Mouse (Mus musculus) heart, postnatal 36 days (tissue): Measurements from ENCODE around the gene Gsn. TPM values are rescaled to one million over a fixed set of nuclear protein-coding genes. Genes with fewer than 3 reads are reported as not detected.

Source experiments
- DNase-seq, 2 experiments: peaks; one replicate each; pipeline ENCODE4 v3.0.0; 2021 to 2022
- intact Hi-C: fragments of 180-260 bp; cut with DNase I; formaldehyde crosslinking; loops from one replicate; pipeline ENCODE4 v1.15.1; 2025
- total RNA-seq, 2 experiments: library from RNA; stranded (reverse); gene quantifications; 2 replicates each; pipeline ENCODE4 v1.2.3; 2021

The Gsn gene
- total RNA-seq, 2 experiments from 2014 or later, result 969 to 984 TPM

DNA sequence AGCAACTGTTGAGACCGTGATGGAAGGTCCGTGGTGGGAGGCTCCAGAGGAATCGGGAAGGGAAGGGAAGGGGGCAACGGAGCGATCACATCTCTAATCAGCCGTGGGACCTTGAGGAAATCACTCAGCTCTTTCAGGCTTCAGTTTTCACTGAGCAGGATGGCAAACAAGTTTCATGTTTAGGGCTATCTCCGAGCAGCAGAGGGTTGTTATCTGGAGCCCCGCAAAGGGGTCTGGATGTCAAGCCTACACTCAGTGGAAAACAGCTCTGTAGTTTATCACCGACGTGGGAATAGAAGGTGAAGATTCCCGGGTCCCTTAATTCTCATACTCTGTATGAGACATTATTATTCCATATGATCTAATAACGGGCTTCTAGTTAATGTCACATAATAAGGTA is 62.2 kb downstream of the Gsn start:
- no peak for DNase-seq
- intact Hi-C loops, result no loop called here

DNA sequence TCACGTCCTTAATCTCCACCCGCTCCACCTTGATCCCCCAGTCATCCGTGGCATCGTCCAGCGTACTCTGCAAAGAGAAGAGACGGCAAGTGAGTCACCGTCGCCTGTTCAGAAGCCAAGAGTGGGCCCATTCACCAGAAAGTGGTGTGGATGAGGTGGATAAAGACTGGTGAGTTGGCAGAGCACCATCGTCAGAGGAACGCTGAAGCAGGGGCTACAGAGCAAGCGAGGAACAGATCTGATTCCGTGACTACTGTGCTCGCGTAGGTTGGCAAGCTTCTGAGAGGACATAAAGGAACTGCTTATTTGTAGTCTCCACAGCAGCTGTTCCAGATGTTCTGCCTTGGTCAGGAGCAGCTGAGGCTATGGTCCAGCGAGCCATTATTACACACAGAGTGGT is 64.2 kb downstream of the Gsn start:
- intact Hi-C loops, result no loop called here
- DNase-seq, result no peak

- peak; percentile 58 to 64 for DNase-seq
- intact Hi-C loops, result loop anchor here (2.0 kb wide), 1 partner anchor 14 kb away; the partner anchor contains the start of gene Stom
Measured at GRCm38 (mm10) chr2:35322404-35323164, 66.4 kb downstream of the Gsn start.

DNA sequence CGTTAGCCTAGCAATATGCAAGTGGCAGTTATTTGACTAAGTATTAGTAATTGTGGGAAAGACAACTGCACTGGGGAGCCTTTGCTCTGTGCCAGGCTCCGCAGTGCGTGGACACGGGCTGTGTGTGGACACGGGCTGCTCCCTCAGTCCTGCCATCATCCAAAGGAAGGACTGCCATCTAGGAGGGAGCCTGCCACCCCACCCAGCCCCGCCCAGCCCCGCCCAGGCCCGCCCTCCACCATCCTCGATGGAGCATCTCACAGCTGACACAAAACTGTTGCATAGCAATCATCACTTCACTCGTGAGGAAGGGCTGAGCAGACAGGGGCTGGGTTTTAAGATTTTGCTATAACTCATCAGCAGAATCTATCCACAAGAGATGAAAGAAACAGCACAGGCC is 69.8 kb downstream of the Gsn start:
- no peak for DNase-seq
- intact Hi-C loops, result no loop called here

- no peak for DNase-seq
- intact Hi-C loops, result no loop called here
Measured at GRCm38 (mm10) chr2:35326931-35327330, 70.8 kb downstream of the Gsn start.

DNA sequence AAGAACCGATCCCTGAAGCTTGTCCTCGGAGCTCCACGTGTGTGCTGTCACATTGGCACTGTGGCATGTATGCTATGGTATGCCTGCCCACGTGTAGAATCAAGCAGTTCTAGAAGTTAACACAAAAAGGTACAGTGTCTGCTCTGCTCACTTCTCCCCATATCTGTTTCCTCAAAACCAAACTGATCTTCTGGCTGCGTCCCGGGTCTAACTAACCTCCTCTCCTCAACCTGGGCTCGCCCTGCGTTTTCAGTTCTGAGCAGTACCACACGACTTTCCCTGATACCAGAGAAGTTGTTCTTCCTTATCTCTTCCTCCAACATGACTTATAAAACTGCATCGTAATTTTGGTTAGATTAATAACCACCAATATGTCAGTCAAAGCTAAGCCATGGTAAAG is 71.4 kb downstream of the Gsn start:
- DNase-seq, result no peak

DNA sequence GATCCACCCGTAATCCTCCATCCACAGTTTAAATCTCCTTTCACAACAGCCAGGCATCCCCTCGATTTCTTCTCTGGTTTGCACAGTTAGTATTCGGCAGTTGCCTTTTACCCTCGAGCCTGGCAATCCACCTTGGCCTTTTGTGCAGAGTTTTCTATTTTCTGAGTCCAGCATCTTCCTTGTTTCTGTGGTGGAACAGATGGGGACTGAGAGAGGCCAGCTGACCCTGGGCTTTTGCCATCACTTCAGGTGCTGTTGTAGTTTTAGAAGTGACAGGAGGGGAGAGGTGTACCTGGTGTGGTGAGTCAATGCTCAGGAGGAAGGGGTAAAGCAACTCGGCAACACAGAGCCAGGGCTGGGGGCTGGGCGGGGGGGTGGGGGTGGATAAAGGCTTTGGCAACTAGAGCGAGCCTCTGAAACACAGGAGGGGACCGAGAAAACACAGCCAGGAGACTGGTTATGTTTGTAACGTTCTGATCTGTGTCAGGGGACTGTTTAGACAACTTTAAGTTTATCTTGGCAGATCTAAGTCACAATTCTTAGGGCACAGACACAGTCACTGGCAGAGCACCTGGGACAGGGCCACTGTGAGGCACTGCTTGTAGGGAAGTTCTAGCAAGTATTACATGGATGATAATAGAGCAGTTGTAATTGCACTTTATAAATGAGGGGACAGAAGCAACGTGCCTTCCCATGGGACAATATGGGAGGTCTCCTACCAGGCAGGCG is 72.0 kb downstream of the Gsn start:
- intact Hi-C loops, result no loop called here
- DNase-seq, result no peak

More for the DNA sequence above, 71.4 kb downstream of the Gsn start:
- intact Hi-C loops, result no loop called here

DNA sequence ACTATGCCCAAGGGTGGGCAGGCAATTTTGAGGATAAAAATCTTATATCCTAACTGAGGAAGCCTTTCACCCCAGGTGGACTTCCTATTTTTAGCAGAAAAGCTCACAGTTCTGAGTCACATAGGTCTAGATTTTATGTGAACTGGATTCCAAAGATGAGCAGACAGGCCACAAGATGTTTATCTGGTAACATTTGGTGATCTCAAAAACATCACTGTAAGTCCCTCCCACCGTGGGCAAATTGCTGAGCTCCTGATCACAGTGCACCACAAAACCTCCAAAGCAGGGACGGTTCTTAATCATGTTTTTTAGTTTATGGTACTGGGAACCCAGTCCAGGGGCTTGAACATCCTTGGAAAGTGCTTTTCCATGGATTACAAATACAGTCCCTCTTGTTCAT is 72.9 kb downstream of the Gsn start:
- no peak for DNase-seq
- intact Hi-C loops, result no loop called here

- intact Hi-C loops, result no loop called here
- no peak for DNase-seq
Measured at GRCm38 (mm10) chr2:35331205-35331604, 75.0 kb downstream of the Gsn start.

- intact Hi-C loops, result no loop called here
- DNase-seq, result no peak
Measured at GRCm38 (mm10) chr2:35333670-35334069, 77.5 kb downstream of the Gsn start.

- intact Hi-C loops, result loop anchor here (2.0 kb wide), 1 partner anchor 13 kb away; no protein-coding TSS in a partner anchor
- DNase-seq, result no peak
Measured at GRCm38 (mm10) chr2:35335620-35336019, 79.4 kb downstream of the Gsn start.

- intact Hi-C loops, result loop anchor here (2.0 kb wide), 1 partner anchor 14 kb away; no protein-coding TSS in a partner anchor
Measured at GRCm38 (mm10) chr2:35336388-35337280, 80.5 kb downstream of the Gsn start, which contains the start of gene Stom. Gene Stom (minus strand): TSS chr2:35336976.

GRCm38 (mm10) chr2:35337419-35337818 is 81.2 kb downstream of the Gsn start:
- DNase-seq, result no peak
- intact Hi-C loops, result loop anchor here (2.0 kb wide), 1 partner anchor 15 kb away; no protein-coding TSS in a partner anchor

More at GRCm38 (mm10) chr2:35336388-35337280, 80.5 kb downstream of the Gsn start, which contains the start of gene Stom:
- DNase-seq, result peak; percentile 100

- no peak for DNase-seq
- intact Hi-C loops, result no loop called here
Measured at GRCm38 (mm10) chr2:35338036-35338435, 81.9 kb downstream of the Gsn start.

DNA sequence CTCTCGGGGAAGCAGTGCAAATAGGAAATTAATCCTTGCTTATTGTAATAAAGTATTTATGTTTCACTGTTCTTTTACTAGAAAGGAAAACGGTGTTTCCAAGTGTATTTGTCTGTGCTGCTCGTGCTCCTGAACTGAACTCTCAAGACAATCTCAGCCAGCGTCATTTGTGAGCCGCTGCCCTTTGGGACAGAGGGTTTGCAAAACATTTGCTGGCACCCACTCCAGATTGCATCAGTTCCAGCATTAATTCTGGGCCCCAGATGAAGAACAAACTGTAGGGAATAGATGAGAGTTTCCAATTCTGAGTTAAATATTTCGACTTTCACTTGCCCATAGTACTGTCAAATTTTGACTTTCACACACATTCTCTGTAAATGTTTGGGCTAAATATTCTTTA is 82.5 kb downstream of the Gsn start:
- DNase-seq, result peak; percentile 61 to 64
- intact Hi-C loops, result no loop called here

DNA sequence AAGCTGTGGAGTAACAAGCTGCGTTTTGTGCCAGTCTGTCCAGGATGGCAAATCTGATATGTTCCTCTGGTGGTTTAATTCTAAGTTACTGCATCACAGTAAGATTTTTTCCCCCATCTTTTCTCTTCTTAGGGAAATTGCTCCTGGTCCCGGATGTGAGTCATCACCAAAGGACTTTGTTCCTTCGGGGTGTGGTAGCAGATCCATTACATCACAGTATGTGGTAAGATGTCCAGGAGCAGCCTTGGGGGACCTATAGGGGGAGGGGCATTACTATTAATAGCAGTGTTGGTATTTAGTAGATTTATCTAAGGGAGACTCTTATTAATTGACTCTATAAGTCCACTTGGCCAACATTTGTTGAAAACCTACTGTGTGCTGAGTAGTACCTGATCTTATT is 86.4 kb downstream of the Gsn start:
- DNase-seq, result no peak
- intact Hi-C loops, result no loop called here

DNA sequence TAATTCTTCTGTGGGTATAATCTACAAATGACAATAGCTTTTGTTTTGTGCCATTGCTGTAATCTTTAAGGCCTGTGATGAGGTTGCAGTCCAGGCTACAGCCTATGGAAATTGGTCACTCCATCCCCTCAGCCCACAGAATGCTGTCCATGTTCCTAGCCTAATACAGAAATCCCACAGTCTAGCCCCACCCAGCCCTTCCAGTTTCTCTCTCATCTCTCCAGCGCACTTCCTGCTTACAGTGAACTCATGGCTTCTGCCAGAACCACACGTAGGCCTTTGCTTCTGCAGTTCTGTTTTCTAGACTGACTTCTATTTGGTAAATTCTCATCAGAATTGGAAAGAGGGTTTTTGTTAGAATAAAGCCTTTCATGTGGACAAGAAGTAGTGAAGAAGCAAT is 89.8 kb downstream of the Gsn start:
- intact Hi-C loops, result no loop called here
- DNase-seq, result no peak

DNA sequence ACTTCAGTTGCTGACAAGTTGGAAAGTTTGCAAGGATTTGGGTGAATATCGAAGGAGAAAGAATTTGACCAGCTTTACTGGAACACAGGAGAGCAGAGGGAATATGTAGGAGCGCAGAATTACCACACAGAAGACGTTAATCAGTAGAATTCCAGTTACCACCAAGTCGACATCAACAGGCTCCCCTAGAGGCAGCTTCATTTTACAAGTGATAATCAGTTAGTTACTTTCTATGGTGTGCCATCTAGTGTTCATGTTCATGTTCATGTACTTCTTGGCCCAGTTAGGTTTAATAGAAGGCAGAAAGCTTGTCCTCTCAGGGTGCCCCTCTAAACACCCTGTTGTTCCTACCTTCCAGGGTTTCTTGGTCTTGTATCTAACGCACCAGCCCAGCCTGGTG is 93.0 kb downstream of the Gsn start:
- intact Hi-C loops, result loop anchor here (1.0 to 2.0 kb wide), 2 partner anchors 48 to 51 kb away; partner anchors contain the start of gene 4930402F06Rik
- no peak for DNase-seq
